Mouse (Mus musculus) lung, postnatal 36 days (tissue): Measurements from ENCODE around the gene Ada.

ENCODE experiments used
- DNase-seq: peaks from one replicate; pipeline ENCODE4 v3.0.0; 2022; ENCODE audit warnings: mixed read lengths

Ada gene

DNA sequence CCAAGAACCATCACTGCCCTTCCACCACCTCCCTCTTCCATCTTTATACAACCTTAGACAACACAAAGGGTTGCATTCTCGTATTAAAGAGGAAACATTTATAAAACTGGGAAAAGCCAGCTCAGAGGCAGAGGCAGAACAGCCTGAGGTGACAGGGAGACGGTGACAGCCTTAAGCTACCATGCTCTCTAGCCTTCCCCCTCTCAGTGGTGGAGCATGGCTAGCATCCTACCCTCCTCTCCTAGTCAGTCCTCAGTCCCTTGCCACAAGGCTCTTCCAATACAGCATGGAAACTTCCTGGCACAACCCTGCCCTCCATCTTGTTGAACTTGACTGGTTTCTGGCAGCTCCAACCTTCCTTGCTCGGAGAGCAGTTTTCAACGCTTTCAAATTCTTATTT lies 21.7 kb downstream of the Ada start:
- no peak for DNase-seq

DNA sequence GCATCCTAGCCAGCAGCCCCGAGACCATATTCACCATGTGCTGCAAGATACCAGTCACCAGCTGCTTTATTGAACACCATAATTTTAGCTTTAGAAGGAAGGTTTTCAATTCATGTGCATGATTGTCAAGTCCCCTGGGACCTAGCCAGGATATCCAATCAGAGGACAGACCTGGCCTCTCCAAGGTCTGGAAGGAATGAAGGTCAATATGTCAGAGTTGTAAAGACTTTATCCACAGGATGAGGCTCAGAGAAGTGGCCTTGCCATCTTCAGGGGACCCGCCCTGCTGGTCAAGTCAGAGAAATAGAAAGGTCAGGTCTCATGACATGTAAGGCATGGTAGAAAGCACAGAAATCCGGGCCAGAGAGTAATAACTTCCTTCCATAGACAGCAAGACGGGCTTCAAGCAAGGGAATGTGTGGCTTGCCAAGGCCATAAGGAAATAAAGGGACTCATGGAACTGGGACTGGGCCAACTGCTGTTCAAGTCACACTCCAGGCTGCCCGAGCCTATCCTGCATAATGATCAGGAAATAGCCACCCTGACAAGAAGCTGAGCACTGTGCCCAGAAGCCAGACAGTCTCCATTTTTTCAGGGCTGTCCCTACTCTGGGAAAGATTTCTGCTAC lies 23.2 kb downstream of the Ada start:
- no peak for DNase-seq

DNA sequence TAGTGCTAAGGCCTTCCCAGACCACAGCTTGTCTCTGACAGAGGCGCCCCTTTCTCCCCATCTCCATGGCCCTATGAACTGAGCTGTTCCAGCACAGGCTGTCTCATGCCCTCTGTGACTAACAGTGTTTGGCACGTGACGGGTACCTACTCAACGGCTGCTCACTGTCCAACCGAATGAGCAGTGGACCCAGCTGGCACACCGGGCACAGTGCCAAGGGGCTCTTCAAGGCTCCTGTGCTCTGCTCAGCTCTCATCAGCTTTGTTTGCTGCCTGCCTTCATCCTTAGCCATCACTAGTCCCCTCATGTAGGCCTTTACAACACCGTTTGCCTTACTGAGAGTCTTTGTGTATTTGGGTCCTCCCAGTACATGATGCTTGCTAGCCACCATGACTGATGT lies 27.5 kb downstream of the Ada start:
- no peak for DNase-seq

- DNase-seq: no peak
Observed at GRCm38 (mm10) chr2:163719616-163720015, 30.4 kb downstream of the Ada start.

DNA sequence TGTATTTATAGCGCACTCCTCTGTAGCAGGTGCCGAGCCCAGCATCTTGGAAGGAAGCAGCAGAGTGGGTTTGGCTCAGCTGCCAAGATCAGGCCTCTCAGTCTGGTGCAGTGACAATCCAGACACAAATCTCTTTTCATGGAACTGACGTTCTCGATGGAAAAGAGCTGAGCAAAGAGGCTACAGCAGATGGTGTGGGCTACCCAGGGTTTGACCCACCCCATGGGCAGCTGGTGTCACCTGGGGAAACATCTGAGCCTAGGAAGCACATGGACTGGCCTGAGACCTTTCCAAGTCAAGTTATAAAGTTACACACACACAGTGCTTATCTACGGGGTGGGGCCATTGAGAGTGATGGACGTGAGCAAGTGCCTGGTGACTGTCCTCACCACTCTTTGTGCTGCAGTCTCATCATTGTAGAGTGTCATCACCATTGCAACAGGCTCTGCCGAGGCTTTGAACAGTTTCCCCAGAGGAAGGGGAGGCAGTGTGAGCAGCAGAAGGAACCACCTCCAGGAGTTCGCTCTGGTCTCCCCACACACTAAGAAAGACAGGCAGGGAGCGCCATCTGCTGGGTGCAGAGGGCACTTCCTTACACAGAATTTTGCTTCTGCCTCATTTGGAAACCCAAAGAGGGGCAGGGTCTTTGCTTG lies 31.0 kb downstream of the Ada start:
- DNase-seq: peak; percentile 86

DNA sequence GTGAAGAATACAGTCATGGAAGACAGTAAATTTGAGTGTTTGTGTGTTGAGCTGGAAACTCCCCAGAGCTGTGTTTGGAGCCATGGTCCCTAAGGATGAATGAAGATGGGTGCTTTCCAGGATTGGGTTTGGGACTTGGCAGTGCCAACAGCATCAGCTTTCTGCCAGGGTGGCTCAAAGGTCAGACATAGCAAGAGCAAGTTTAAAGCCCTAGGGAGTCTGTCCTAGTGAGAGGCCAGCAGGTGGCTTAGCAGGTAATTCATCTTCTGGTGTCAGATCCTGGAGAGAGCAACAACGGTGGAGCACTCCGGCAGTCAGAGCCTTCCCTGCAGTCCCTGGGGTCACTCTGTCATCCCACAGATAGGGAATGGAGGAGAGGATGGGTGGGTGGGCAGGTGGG lies 31.5 kb downstream of the Ada start:
- DNase-seq: no peak

DNA sequence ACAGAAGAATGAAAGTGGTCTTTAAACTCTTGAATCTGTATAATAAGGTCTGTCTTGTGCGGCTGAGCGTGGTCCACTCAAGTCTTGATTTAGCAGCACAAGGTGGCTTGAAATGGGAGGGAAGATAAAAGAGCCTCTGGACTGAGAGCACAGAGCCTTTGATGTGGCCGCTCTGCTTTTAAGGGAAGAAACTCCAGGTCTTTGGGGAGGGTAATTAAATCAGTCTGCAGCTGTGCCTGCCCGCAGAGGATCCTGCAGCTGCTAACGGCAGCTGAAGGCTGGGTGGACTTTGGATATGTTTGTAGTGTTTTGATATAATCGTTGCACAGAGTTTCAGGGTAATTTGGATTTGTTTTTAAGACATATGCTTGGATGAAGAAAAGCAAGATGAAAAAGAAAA lies 33.2 kb downstream of the Ada start:
- no peak for DNase-seq

- peak; percentile 49 for DNase-seq
Observed at GRCm38 (mm10) chr2:163716448-163716847, 33.6 kb downstream of the Ada start.

DNA sequence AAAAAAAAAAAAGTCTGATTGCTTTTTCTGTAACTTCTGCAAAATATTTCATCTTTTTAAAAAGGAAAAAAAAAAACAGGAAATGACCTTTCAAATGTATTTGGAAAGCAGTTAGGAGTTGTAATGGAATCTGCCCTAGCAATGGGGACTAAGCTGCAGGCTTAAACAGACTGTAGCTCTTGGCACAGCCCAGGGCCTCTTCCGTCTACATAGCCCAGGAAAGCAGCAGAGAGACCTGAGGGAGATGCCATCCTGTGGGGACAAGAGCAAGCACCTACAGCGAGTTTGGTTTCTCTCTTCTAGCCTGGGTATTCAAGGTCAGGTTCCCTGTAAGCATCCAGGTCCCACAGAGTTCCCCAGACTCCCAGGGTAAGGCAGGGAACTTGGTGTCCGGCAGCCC lies 36.7 kb downstream of the Ada start:
- DNase-seq: no peak

- no peak for DNase-seq
Observed at GRCm38 (mm10) chr2:163712874-163713273, 37.2 kb downstream of the Ada start.

GRCm38 (mm10) chr2:163712473-163712872 lies 37.6 kb downstream of the Ada start:
- DNase-seq: no peak

DNA sequence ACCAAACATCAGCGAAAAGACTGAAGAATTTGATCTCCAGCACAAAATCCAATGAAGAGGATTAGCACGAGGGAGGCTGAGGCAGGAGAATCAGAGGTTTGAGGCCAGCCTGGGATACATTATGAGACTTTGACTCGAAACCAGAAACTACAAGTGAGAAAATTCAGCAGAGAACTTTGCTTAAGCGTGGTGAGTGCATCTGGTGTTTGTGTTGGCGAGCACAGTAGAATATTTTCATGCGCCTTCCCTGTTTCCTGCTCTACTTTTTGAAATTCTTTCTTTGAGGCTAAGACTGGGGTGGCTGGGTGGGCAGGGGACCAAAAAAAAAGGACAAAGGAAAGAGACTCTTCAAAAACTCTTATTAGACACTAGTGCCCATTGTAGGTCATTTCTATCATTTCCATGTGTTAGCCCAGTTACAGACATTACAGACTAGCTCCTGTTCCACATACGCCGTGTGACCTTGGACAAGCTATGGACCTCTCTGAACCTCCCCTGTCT lies 38.6 kb downstream of the Ada start:
- DNase-seq: no peak

- DNase-seq: peak; percentile 73
Observed at GRCm38 (mm10) chr2:163710606-163711159, 39.4 kb downstream of the Ada start.

GRCm38 (mm10) chr2:163710000-163710399 lies 40.0 kb downstream of the Ada start:
- no peak for DNase-seq

DNA sequence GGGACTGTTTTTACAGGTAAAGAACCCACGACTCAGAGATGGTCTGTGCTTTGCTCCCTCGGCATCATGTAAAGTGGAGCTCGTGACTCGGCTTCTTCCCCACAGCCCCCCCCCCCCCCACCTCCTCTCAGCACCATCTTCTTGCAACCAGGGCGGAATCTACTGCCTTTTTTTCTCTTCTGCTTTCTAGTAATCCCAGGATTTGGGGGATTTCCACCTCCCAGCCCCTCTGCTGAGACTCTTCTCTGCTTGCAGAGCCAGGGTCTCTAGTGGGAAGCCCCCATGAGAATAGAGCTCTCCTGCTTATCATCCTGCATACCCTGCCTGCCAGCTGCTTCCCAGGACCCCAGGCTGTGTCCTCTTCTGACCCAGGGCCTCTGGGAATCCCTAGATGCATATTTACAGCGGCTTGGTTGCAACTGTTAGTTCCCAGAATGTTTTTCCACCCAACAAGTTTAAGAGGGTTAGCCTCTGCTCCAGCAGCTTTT lies 41.2 kb downstream of the Ada start:
- no peak for DNase-seq

GRCm38 (mm10) chr2:163708321-163708720 lies 41.7 kb downstream of the Ada start:
- no peak for DNase-seq

DNA sequence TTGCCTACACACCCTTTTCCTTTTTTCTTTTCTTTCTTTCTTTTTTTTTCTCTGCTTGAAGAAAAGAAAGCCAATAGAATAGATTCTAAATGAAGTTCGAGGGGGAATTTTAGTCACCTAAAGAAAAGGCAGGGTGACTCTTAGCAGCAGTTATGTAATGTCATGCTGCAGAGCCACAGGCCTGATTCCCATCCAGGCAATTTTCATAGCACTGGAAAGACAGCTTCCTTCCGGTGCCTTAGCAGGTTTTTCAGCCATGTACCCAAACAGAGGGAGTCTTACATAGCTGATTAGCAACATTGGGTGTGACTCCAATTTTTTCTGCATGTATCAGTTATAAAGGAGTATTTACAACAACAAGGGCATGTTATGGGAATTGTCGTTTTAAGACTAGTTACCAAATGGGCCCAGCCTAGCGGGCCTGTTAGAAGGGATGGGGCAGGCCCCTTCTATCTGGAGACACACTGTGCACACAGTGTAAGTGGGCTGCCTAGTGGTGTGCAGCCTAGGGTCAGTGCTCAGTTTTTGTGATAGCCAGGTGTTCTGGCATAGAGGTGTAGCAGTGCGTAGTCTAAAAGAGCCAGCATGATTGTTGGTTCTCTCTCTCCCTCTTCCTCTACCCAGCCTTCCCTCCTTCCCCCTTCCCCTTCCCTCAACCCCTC lies 46.3 kb downstream of the Ada start:
- no peak for DNase-seq

DNA sequence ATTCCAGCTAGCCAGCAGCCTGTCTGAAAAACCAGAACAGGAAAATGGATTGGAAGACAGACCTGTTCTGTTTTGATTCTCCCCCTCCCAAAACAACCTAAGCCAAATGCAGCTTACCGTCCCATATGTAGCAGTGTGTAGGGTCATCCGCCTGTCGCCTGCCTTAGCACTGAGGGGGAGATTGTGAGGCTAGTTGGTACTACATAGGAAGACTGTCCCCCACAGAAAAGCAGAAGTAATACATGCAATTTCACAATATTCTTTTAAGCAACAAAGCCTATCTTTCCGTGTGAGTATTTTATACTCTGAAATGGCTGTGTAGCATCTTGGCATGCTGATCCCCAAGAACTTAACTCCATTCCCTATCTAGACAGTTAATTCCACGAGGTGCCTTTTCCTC lies 47.1 kb downstream of the Ada start:
- no peak for DNase-seq

DNA sequence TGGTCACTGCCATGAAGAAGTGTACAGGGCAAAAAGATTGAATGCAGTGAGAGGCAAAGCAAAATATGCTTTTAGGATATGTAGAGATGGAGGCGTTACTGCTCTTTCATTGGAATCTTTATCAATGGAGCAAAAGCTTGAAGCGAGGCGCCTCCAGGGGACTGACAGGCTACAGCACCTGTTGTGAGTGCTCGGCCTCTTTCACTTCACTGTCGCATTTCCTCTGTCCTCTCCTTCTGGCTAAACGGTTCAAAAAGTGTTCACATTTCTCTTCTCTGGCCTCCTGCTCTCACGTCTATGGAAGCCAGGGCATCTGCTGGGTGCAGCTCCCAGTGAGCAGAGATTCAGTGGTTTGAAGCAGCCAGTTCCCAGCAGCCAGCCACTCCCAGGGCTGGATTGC lies 47.6 kb downstream of the Ada start:
- DNase-seq: no peak

GRCm38 (mm10) chr2:163699078-163699780 lies 50.8 kb downstream of the Ada start:
- DNase-seq: no peak

DNA sequence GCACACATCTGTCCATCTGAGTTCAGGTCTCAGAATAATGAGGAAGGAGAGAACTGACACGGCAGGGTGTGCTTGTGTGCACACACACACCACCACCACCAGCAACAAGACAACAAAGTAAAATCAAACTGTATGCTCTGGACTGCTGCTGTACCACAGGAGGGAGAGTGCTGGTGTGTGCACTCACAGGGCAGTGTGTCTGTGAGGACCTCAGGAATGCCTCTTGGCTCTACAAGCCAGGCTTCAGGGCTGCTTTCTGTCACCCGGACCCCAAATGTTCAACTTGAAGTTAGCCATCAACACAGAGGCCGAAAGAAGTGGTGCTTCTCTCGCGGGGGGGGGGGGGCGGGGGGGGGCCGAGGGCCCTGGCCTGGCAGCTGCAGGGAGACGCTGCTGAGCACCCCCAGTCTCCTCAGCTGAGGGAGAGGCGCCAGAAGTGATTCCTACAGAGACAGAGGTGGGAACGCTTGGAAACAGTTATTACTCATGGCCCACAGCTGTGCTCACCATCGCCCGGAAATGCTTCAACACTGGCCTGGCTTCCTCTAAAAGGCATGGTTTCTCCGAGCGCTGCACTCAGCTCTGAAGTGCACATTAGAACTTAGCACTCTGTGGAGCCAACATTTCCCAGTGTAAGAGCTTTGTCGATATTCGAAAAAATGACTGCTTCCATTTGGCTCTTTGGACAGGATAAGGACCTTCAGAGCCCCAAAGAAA lies 52.1 kb downstream of the Ada start:
- DNase-seq: peak; percentile 47

DNA sequence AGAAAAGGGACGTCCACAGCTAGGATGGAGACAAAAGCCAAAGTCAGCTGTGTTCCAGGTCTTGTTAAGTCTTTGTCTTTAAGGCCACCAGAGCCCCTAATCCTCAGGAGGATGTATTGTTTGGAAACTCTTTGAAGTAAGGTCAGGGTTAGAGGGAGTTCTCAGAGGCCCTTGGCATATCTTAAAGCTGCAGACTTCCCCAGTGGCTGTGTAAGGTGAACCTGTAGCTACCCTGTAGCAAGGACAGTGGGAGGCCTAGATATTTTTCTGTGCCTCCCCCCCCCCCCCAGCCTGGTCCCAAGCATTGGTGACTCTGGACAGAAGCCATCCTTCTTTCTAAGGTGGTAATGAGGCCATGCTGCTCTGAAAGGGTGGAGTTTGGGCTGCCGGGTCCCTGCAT lies 53.3 kb downstream of the Ada start:
- DNase-seq: no peak
